Mouse (Mus musculus) erythroblast, embryonic 14.5 days (primary cell): ENCODE data around the gene Asl.

ENCODE experiments used
- GATA1 ChIP-seq: IDR thresholded peaks from 2 replicates; pipeline ENCODE4 v1.6.1; 2012; ENCODE audit warnings: low read length, inconsistent platforms, mixed read lengths
- TAL1 ChIP-seq: IDR thresholded peaks from 3 replicates; pipeline ENCODE4 v1.6.1; 2012; ENCODE audit warnings: low read length, inconsistent platforms, mixed read lengths

GRCm38 (mm10) chr5:130041262-130041661 is 12.2 kb upstream of the Asl start:
- TF ChIP-seq TAL1 (no peak), GATA1 (no peak)
